Mouse (Mus musculus) kidney, adult 8-10 months (tissue): ENCODE data around the gene Ptges3l.
A peak's percentile ranks its signal among the peaks of the same experiment; 100 is the strongest.
"Not testable (repeated sequence)": the region's sequence is repeated elsewhere in the genome, so short reads cannot be mapped to it uniquely, and the experiment has no call there.

Experiments
- DNase-seq, 2 experiments: peaks; one replicate each; pipeline ENCODE4 v3.0.0; 2022

Ptges3l gene

GRCm38 (mm10) chr11:101424925-101425813 lies at the start of gene Ptges3l, which contains the start of gene Rundc1:
Gene Ptges3l (minus strand): TSS chr11:101425333.
Gene Rundc1 (plus strand): TSS chr11:101425085.
- DNase-seq: peak; percentile 96 to 97

DNA sequence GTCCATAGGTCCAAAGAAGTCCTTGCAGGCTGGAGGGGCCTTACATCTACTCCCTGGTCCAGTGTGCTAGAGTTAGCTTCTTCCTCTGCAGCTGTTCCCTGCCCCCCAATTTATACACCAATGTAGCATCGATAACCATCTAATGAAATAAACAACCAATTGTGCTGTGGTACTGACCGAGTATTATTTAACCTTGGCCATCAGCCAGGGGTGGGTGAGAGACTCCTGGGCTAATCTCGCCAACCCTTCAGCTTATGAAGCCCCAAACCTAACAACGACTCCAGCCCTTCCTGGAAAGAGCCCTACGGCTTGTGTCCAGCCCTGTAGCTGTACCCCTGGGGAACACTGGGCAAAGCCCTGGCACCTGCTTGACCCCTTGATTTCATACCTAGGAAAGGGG lies 49.2 kb upstream of the Ptges3l start:
- DNase-seq: no peak

- not testable (repeated sequence) for DNase-seq
Measured at GRCm38 (mm10) chr11:101473686-101474085, 48.6 kb upstream of the Ptges3l start.

- DNase-seq: no peak
Measured at GRCm38 (mm10) chr11:101472336-101472735, 47.2 kb upstream of the Ptges3l start.

DNA sequence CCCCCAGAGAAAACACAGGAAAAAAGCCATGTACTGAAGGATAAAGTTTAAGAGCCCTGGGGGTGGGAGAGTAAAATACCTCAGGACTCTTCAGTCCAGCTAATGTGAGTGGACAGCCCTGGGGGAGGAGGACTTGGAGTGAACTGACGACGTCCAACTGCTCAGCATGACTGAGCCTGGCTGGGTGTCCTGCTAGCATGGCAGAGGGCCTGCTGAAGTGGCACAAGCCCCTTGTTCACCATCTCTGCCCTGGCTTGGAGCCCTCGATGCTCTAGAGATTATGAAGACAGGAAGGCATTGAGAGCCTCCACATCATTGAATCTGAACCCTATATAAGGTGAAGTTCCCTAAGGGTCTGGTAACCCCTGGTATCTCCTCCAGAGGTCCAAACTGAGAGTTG lies 46.8 kb upstream of the Ptges3l start:
- DNase-seq: no peak

GRCm38 (mm10) chr11:101470206-101470605 lies 45.1 kb upstream of the Ptges3l start:
- DNase-seq: no peak

DNA sequence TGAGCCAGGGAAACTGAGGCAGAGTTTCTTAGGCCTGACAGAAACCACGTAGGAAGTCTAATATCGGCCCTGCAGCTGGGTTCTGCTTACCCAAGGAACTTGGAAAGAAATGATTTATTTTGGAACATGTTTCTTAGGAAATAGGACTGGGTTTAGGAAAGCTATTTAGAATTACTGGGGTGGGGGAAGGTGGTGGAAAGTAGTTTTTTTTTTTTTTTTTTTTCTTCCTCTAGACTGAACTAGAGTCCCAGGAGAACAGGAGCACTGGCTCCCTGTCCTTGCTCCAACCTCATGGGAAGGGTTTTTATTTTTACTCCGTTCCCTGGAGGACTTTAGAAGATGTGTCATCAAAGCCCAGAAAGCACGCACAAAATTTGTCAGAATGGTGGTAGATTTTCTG lies 44.0 kb upstream of the Ptges3l start:
- no peak for DNase-seq

GRCm38 (mm10) chr11:101468731-101469130 lies 43.6 kb upstream of the Ptges3l start:
- no peak for DNase-seq

- no peak for DNase-seq
Measured at GRCm38 (mm10) chr11:101468263-101468688, 43.1 kb upstream of the Ptges3l start.

GRCm38 (mm10) chr11:101467477-101468262 lies 42.5 kb upstream of the Ptges3l start:
- peak; percentile 77 to 83 for DNase-seq

GRCm38 (mm10) chr11:101466552-101466950 lies 41.4 kb upstream of the Ptges3l start:
- not testable (repeated sequence) for DNase-seq

DNA sequence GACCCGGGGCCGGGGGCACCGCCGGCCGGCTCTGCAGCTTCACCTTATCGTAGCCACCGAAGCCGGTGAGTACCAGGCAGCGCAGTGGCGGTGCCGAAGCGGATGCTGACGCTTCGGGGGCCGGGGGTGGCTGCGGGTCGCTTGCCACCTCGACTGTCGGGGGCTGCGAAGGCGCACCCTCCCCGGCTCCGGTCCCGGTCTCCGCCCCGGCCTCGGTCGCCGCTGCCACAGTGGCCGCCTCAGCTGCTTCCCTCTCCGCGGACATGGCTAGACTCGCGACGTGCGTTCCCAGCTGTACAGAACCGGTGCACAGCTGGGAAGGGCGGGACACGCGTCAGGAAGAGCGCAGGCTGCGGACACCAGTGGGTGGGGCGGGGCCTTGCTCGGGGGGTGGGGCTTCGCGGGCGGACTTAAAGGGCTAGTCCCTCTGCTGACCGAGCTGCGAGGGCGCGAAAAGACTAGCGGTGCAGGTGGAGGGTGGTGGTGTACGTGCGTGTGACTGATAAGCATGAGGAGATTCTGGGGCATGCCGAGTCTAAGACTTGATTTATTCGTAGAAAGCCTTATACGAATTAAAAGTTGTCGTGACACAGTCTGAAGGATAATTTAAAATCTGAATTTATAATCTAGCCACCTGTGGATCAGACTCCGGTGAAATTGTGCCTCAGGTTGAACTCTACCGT lies 40.9 kb upstream of the Ptges3l start, which contains the start of gene Vat1:
TSS of gene Vat1 (minus strand) at position 362 of the 683 bp plus-strand sequence.
- peak; percentile 55 to 60 for DNase-seq

- peak; percentile 35 to 63 for DNase-seq
Measured at GRCm38 (mm10) chr11:101465101-101465868, 40.2 kb upstream of the Ptges3l start.

DNA sequence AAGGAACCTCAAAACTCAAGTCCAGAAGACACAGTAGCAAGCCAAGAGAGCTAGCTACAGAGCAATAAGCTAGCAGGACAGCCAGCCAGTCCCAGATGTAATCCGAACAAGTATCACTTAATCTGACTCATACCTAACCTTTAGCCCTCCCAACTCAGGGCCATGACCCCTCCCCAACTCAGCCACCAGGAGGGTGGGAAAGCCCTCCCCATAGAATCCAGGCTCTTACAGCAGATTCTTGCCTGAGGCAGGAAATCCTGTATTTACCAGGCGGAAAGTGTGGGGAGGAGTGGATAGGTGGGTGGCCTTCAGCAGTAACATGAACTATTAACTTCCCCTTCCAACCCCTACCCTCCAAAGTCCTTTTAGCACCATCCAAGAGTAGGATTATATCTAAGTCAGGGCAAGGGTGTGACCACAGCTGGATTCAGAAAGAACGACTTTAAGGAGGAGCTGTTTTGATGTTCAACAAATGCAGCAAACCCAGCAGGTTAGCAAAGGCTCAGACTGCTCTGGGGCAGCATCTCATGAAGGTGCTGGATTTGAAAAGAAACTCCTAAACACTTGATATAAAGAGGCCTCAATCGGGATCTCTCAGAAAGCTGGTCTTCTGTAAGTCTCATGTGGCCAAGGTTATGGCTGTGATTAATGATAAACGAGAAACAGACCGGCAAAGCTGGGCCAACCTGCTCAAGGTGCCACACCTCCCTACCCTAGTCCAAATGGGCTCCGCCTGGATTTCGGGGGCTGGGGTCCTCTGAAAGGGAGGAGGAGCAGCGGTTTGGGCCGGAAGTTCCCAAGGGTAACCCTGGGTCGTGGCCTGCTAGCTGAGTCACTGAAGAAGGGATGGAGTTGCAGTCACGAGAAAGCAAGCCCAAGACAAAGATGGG lies 39.3 kb upstream of the Ptges3l start, which contains the start of gene Rnd2:
TSS of gene Rnd2 (plus strand) at position 789 of the 890 bp plus-strand sequence.
- DNase-seq: peak; percentile 35 to 52

GRCm38 (mm10) chr11:101462583-101463440 lies 37.7 kb upstream of the Ptges3l start:
- no peak for DNase-seq

DNA sequence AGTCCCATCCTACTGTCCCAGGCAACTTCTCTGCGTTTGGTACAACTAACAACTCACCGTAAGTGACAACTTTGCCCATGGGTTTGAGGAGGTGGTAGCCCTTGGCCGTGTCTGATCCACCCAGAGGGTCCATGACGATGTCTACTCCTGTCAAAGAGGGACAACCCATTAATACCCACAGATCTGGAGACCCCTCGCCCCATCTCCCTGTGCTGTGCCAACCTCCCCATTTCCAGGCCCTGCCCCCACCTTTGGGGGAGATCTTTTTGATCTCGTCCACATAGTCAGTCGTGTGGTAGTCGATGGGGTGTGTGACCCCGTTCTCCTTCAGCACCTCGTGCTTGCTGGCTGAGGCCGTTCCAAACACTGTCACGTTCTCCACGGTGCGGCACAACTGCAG lies 37.0 kb upstream of the Ptges3l start:
- no peak for DNase-seq

DNA sequence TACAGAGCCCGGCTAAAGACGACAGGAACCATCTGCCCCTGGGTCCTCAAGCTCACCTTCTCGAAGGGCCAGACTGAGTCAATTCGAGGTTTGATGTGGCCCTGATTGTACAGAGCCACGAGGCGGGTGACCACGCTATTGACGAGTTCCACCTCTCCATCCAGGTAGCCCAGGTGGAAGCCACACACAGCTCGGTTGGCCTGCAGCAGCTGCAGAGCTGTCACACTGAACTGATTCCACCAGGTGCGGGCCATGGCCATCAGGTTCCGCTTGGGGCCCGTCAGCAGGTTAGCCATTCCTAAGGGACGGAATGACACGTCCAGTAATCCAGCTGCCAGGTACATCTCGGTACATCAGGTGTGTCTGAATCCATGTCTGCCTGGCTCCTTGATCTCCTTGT lies 35.2 kb upstream of the Ptges3l start:
- no peak for DNase-seq

GRCm38 (mm10) chr11:101459716-101460115 lies 34.6 kb upstream of the Ptges3l start:
- no peak for DNase-seq

- no peak for DNase-seq
Measured at GRCm38 (mm10) chr11:101458217-101458616, 33.1 kb upstream of the Ptges3l start.

DNA sequence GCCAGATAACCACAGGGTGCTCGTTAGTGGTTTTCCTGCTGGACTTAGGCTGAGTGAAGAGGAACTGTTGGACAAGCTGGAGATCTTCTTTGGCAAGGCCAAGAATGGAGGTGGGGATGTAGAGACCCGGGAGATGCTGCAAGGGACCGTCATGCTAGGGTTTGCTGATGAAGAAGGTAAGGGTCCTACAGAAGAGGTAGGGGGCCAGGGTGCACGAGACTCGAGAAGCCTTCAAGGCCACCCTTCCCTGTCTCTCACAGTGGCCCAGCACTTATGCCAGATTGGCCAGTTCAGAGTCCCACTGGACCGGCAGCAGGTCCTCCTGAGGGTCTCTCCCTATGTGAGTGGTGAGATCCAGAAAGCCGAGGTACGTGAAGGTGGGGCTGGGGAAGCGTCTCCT lies 32.5 kb upstream of the Ptges3l start:
- DNase-seq: no peak
